In genomic region chr11:53748614-53749013, GRCm38 (mm10) we compare ENCODE assay signal across 19 mouse cellular contexts. TPM values are rescaled to one million over a fixed set of nuclear protein-coding genes. Genes with fewer than 3 reads are reported as not detected.
DNase-seq lines count a peak whose midpoint lies in the region; ATAC-seq lines count a peak whose summit lies in the region.
"Had no signal": no experiment of that assay in that cellular context is flagged by ENCODE, and none has a peak within 500 bp of the region (broad histone marks: within the 10 kb centered on the region; RNA-seq: fewer than 3 reads in every experiment).

No protein-coding gene starts in this region.

- peak; percentile 89 for DNase-seq in heart, adult 11 months
- DNase-seq in heart, postnatal 4 days: no peak
- DNase-seq in B cell, adult 2 months: peak; percentile 34 to 39
- DNase-seq in testis, postnatal 14 days (ENCODE audit: low spot score): no peak
- no peak for DNase-seq in left cerebral cortex, adult 9 months (ENCODE audit: low spot score in 2 of 2)
- DNase-seq in natural killer cell, adult 2 months (ENCODE audit: low spot score in 2 of 2): no peak
- DNase-seq: adrenal gland, adult 2 months; adrenal gland, postnatal 25 days; cerebellum, adult 11-12 months; cerebellum, adult 9-10 months; cerebellum, postnatal 25 days; gastrocnemius, adult 2 months; gastrocnemius, postnatal 25 days; heart, adult 18-20 months; heart, postnatal 10 days had no signal

- peak; percentile 77 for ATAC-seq in common myeloid progenitor, adult 5-6 weeks (replicated peaks; ENCODE audit: low read depth, poor library complexity, severe bottlenecking)
- ATAC-seq in monocyte, adult 5-6 weeks (replicated peaks; ENCODE audit: insufficient number of reproducible peaks, low FRiP score, low TSS enrichment, poor library complexity, severe bottlenecking): peak; percentile 94
- ATAC-seq: forebrain, embryonic 14.5 days had no signal

RNA-seq across cellular contexts. Expression of gene Irf1, which starts 21.2 kb away (rescaled TPM):
- total RNA-seq in heart, postnatal 4 days (2021): 10 to 100 TPM; 11.8 to 12.2 TPM
- total RNA-seq in common myeloid progenitor, adult 5-6 weeks (2017): 57.2 and 69.8 TPM in 2 replicates
- 300 to 388 TPM (median 378 TPM) in 3 replicates for total RNA-seq in monocyte, adult 5-6 weeks (2017)

RNA-seq across cellular contexts. Expression of gene Gm17334, which starts 24.4 kb away (rescaled TPM):
- not detected for total RNA-seq in heart, postnatal 4 days (2021)
- 0.69 TPM in 1 of 2 replicates, not detected in the other for total RNA-seq in common myeloid progenitor, adult 5-6 weeks (2017)
- 0.68 TPM in 1 of 3 replicates, not detected in the others for total RNA-seq in monocyte, adult 5-6 weeks (2017)
- total RNA-seq: gastrocnemius, postnatal 25 days had no signal

RNA-seq across cellular contexts. Expression of gene Il5, which starts 28.0 kb away (rescaled TPM):
- total RNA-seq in heart, postnatal 4 days (2021): not detected
- total RNA-seq in common myeloid progenitor, adult 5-6 weeks (2017): not detected in 2 replicates
- total RNA-seq in monocyte, adult 5-6 weeks (2017): not detected in 3 replicates
- total RNA-seq: adrenal gland, adult 2 months; adrenal gland, postnatal 25 days; gastrocnemius, adult 2 months; gastrocnemius, postnatal 25 days; heart, adult 18-20 months; heart, postnatal 10 days; hematopoietic stem cell, adult 5-6 weeks had no signal

RNA-seq across cellular contexts. Expression of gene Rad50, which starts 41.5 kb away (rescaled TPM):
- 10 to 100 TPM; 13.0 to 13.5 TPM for total RNA-seq in heart, postnatal 4 days (2021)
- total RNA-seq in common myeloid progenitor, adult 5-6 weeks (2017): 110 and 112 TPM in 2 replicates
- 27.8 to 53.5 TPM (median 45.6 TPM) in 3 replicates for total RNA-seq in monocyte, adult 5-6 weeks (2017)

Comparison
In these comparisons a context has a peak if more than half of its experiments do, and no peak if none do; other contexts are left out.
1. DNase-seq: peak in heart, adult 11 months (single experiment) and B cell, adult 2 months (2 of 2); none in heart, postnatal 4 days (single experiment), testis, postnatal 14 days (single experiment), left cerebral cortex, adult 9 months (0 of 2) and natural killer cell, adult 2 months (0 of 2).